Mouse (Mus musculus): Measurements from ENCODE around the gene Fam219a. TPM values are rescaled to one million over a fixed set of nuclear protein-coding genes. Genes with fewer than 3 reads are reported as not detected.

Gene Fam219a
- polyA plus RNA-seq, 1 experiment from 2014 or later: 19.3 TPM

GRCm38 (mm10) chr4:41583353-41583752 is 14.0 kb upstream of the Fam219a start:
- no peak for TF ChIP-seq CTCF (IDR thresholded peaks at IDR 0.05)
- ChIA-PET POLR2A (no interaction called here), CTCF (no interaction called here)
- no peak for DNase-seq (ENCODE audit: low read depth, low spot score)
- no peaks in the 10 kb centered on the region for H3K27me3 ChIP-seq
- in situ Hi-C loops (cut with MboI; ENCODE audit: low pct_unique_long_range_greater_than_20kb): no loop called here
- no peak for ATAC-seq

- DNase-seq (ENCODE audit: low read depth, low spot score): no peak
- ATAC-seq: no peak
- CTCF ChIA-PET: interaction anchor here (1.3 kb wide), 1 partner anchor 15 kb away, joined by 3 read pairs; no protein-coding TSS in a partner anchor
- in situ Hi-C loops (cut with MboI; ENCODE audit: low pct_unique_long_range_greater_than_20kb): no loop called here
- H3K27me3 ChIP-seq: no peaks in the 10 kb centered on the region
- no peak for TF ChIP-seq CTCF (IDR thresholded peaks at IDR 0.05)
- POLR2A ChIA-PET: no interaction called here
Measured at GRCm38 (mm10) chr4:41575914-41576313, 6.6 kb upstream of the Fam219a start.

GRCm38 (mm10) chr4:41573492-41573891 is 4.2 kb upstream of the Fam219a start:
- no peak for DNase-seq (ENCODE audit: low read depth, low spot score)
- TF ChIP-seq CTCF (IDR thresholded peaks at IDR 0.05): no peak
- ATAC-seq: no peak
- no peaks in the 10 kb centered on the region for H3K27me3 ChIP-seq
- ChIA-PET POLR2A (no interaction called here), CTCF (no interaction called here)
- in situ Hi-C loops (cut with MboI; ENCODE audit: low pct_unique_long_range_greater_than_20kb): no loop called here

GRCm38 (mm10) chr4:41571490-41571889 is 2.2 kb upstream of the Fam219a start:
- no peak for ATAC-seq
- DNase-seq (ENCODE audit: low read depth, low spot score): no peak
- ChIA-PET POLR2A (no interaction called here), CTCF (no interaction called here)
- TF ChIP-seq CTCF (IDR thresholded peaks at IDR 0.05): no peak
- in situ Hi-C loops (cut with MboI; ENCODE audit: low pct_unique_long_range_greater_than_20kb): no loop called here
- H3K27me3 ChIP-seq: no peaks in the 10 kb centered on the region

GRCm38 (mm10) chr4:41568682-41569410 is 492 bp downstream of the Fam219a start:
- ATAC-seq: peak; percentile 33

GRCm38 (mm10) chr4:41568239-41568638 is 1.1 kb downstream of the Fam219a start:
- H3K27me3 ChIP-seq: no peaks in the 10 kb centered on the region
- CTCF ChIA-PET: interaction anchor here (0.8 kb wide), 1 partner anchor 16 kb away, joined by 4 read pairs; no protein-coding TSS in a partner anchor
- DNase-seq (ENCODE audit: low read depth, low spot score) (no peak), ATAC-seq (peak; percentile 55)
- POLR2A ChIA-PET: no interaction called here
- TF ChIP-seq CTCF (IDR thresholded peaks at IDR 0.05): no peak
- in situ Hi-C loops (cut with MboI; ENCODE audit: low pct_unique_long_range_greater_than_20kb): loop anchor here (5.0 kb wide), 1 partner anchor 44 kb away; no protein-coding TSS in a partner anchor

More at GRCm38 (mm10) chr4:41568682-41569410, 492 bp downstream of the Fam219a start:
- no peaks in the 10 kb centered on the region for H3K27me3 ChIP-seq
- ChIA-PET CTCF (interaction anchor here (0.8 to 2.0 kb wide), 3 partner anchors 16 to 98 kb away, joined by 3 to 4 read pairs (median 4); no protein-coding TSS in a partner anchor), POLR2A (no interaction called here)
- in situ Hi-C loops (cut with MboI; ENCODE audit: low pct_unique_long_range_greater_than_20kb): loop anchor here (5.0 kb wide), 1 partner anchor 43 kb away; no protein-coding TSS in a partner anchor
- TF ChIP-seq CTCF (IDR thresholded peaks at IDR 0.05): no peak
- DNase-seq (ENCODE audit: low read depth, low spot score): no peak

GRCm38 (mm10) chr4:41566123-41566522 is 3.2 kb downstream of the Fam219a start:
- ATAC-seq (no peak), DNase-seq (ENCODE audit: low read depth, low spot score) (no peak)
- ChIA-PET CTCF (no interaction called here), POLR2A (no interaction called here)
- TF ChIP-seq CTCF (IDR thresholded peaks at IDR 0.05): no peak
- in situ Hi-C loops (cut with MboI; ENCODE audit: low pct_unique_long_range_greater_than_20kb): loop anchor here (5.0 kb wide), 1 partner anchor 46 kb away; no protein-coding TSS in a partner anchor
- no peaks in the 10 kb centered on the region for H3K27me3 ChIP-seq

GRCm38 (mm10) chr4:41563297-41563696 is 6.0 kb downstream of the Fam219a start:
- ChIA-PET CTCF (no interaction called here), POLR2A (no interaction called here)

GRCm38 (mm10) chr4:41557092-41557491 is 12.2 kb downstream of the Fam219a start:
- H3K27me3 ChIP-seq: no peaks in the 10 kb centered on the region
- ChIA-PET CTCF (no interaction called here), POLR2A (no interaction called here)
- DNase-seq (ENCODE audit: low read depth, low spot score) (no peak), ATAC-seq (no peak)
- in situ Hi-C loops (cut with MboI; ENCODE audit: low pct_unique_long_range_greater_than_20kb): no loop called here
- no peak for TF ChIP-seq CTCF (IDR thresholded peaks at IDR 0.05)

More at GRCm38 (mm10) chr4:41563297-41563696, 6.0 kb downstream of the Fam219a start:
- in situ Hi-C loops (cut with MboI; ENCODE audit: low pct_unique_long_range_greater_than_20kb): no loop called here
- ATAC-seq (no peak), DNase-seq (ENCODE audit: low read depth, low spot score) (no peak)
- H3K27me3 ChIP-seq: no peaks in the 10 kb centered on the region
- no peak for TF ChIP-seq CTCF (IDR thresholded peaks at IDR 0.05)

- H3K27me3 ChIP-seq: no peaks in the 10 kb centered on the region
- no peak for TF ChIP-seq CTCF (IDR thresholded peaks at IDR 0.05)
- in situ Hi-C loops (cut with MboI; ENCODE audit: low pct_unique_long_range_greater_than_20kb): no loop called here
- CTCF ChIA-PET: no interaction called here
- ATAC-seq (no peak), DNase-seq (ENCODE audit: low read depth, low spot score) (no peak)
- POLR2A ChIA-PET: no interaction called here
Measured at GRCm38 (mm10) chr4:41556311-41556953, 12.9 kb downstream of the Fam219a start.
